Mouse (Mus musculus) limb, embryonic 12.5 days (tissue): Measurements from ENCODE around the gene 9130213A22Rik. TPM values are rescaled to one million over a fixed set of nuclear protein-coding genes. Genes with fewer than 3 reads are reported as not detected.
A peak's percentile ranks its signal among the peaks of the same experiment; 100 is the strongest.

Experiments
- ATAC-seq: fragments of 200-750 bp; cut with Nextera tagmentation; 2 replicates; pipeline ENCODE4 v1.8.0; 2017; ENCODE audit warnings: low read depth, moderate TSS enrichment; ENCODE audit not compliant: insufficient number of reproducible peaks, insufficient read depth, low FRiP score, low TSS enrichment
- H3K27ac ChIP-seq: fragments of 300-500 bp; sonication (generic); 2 replicates; pipeline ENCODE4 v1.5.1; 2016; ENCODE audit warnings: mild to moderate bottlenecking, moderate library complexity
- H3K27me3 ChIP-seq: fragments of 300-500 bp; sonication (generic); 2 replicates; pipeline ENCODE4 v1.6.1; 2016; ENCODE audit warnings: mild to moderate bottlenecking, moderate library complexity
- H3K36me3 ChIP-seq: fragments of 300-500 bp; sonication (generic); 2 replicates; pipeline ENCODE4 v1.6.1; 2016; ENCODE audit warnings: mild to moderate bottlenecking, moderate library complexity
- H3K4me1 ChIP-seq: fragments of 300-500 bp; sonication (generic); replicated peaks from 2 replicates; pipeline ENCODE4 v1.6.1; 2016
- H3K4me2 ChIP-seq: fragments of 300-500 bp; sonication (generic); 2 replicates; pipeline ENCODE4 v1.6.1; 2016; ENCODE audit warnings: mild to moderate bottlenecking, moderate library complexity
- H3K4me3 ChIP-seq: fragments of 300-500 bp; sonication (generic); replicated peaks from 2 replicates; pipeline ENCODE4 v1.5.1; 2016; ENCODE audit warnings: mild to moderate bottlenecking
- H3K9ac ChIP-seq: fragments of 300-500 bp; sonication (generic); replicated peaks from 2 replicates; pipeline ENCODE4 v1.6.1; 2016; ENCODE audit warnings: mild to moderate bottlenecking, moderate library complexity
- H3K9me3 ChIP-seq: fragments of 300-500 bp; sonication (generic); 2 replicates; pipeline ENCODE4 v1.6.1; 2016; ENCODE audit warnings: mild to moderate bottlenecking, moderate library complexity
- WGBS: fragments of 180-500 bp; shearing (Covaris S2); methylation state at CpG from one replicate; pipeline ENCODE4 v1.1.7; 2016; 5-methylcytosine and 5-hydroxymethylcytosine counted together
- polyA plus RNA-seq: library from polyadenylated mRNA; unstranded; fragments of >200 nt; fragmentation: Nextera tagmentation; extraction: Ambion mirVana; gene quantifications from 2 replicates; pipeline ENCODE4 v1.2.1, GENCODE M21; 2016

The 9130213A22Rik gene
- polyA plus RNA-seq, 1 experiment from 2014 or later, result 0.76 TPM

GRCm38 (mm10) chr11:69080855-69081222 is 41.5 kb downstream of the 9130213A22Rik start:
- H3K9ac ChIP-seq, result no peak overlapping the region
- no peak overlapping the region for H3K4me2 ChIP-seq
- no peaks in the 10 kb centered on the region for H3K27me3 ChIP-seq
- H3K4me3 ChIP-seq, result no peak overlapping the region
- H3K27ac ChIP-seq, result no peak overlapping the region
- no peaks in the 10 kb centered on the region for H3K9me3 ChIP-seq
- no peaks in the 10 kb centered on the region for H3K36me3 ChIP-seq
- WGBS, result 90% methylated on average over 8 of the region's 8 CpGs
- H3K4me1 ChIP-seq, result peaks cover 12% of the 10 kb centered on the region
- ATAC-seq, result no peak

GRCm38 (mm10) chr11:69080102-69080854 is 42.1 kb downstream of the 9130213A22Rik start:
- Histone ChIP-seq H3K9me3 (no peaks in the 10 kb centered on the region), H3K4me3 (no peak overlapping the region), H3K27me3 (no peaks in the 10 kb centered on the region), H3K36me3 (no peaks in the 10 kb centered on the region), H3K27ac (no peak overlapping the region), H3K4me1 (peaks cover 12% of the 10 kb centered on the region), H3K9ac (no peak overlapping the region), H3K4me2 (no peak overlapping the region)
- WGBS, result 75% methylated on average over 15 of the region's 15 CpGs
- ATAC-seq, result no peak

- ATAC-seq, result no peak
- Histone ChIP-seq H3K4me2 (no peak overlapping the region), H3K27me3 (no peaks in the 10 kb centered on the region), H3K4me3 (no peak overlapping the region), H3K9me3 (no peaks in the 10 kb centered on the region), H3K4me1 (peaks cover 20% of the 10 kb centered on the region), H3K27ac (0 out of 2 replicates have a peak overlapping the region, but pooled peaks have one; percentile 20), H3K9ac (no peak overlapping the region), H3K36me3 (no peaks in the 10 kb centered on the region)
- WGBS, result 58% methylated on average over 5 of the region's 5 CpGs
Observed at GRCm38 (mm10) chr11:69078805-69079438, 43.5 kb downstream of the 9130213A22Rik start.

- Histone ChIP-seq H3K36me3 (no peaks in the 10 kb centered on the region), H3K4me3 (no peak overlapping the region), H3K27me3 (no peaks in the 10 kb centered on the region), H3K9me3 (no peaks in the 10 kb centered on the region), H3K27ac (no peak overlapping the region), H3K4me1 (peaks cover 20% of the 10 kb centered on the region), H3K4me2 (no peak overlapping the region), H3K9ac (no peak overlapping the region)
- 57% methylated on average over 6 of the region's 6 CpGs for WGBS
- no peak for ATAC-seq
Observed at GRCm38 (mm10) chr11:69078041-69078440, 44.3 kb downstream of the 9130213A22Rik start.

GRCm38 (mm10) chr11:69077316-69077715 is 45.1 kb downstream of the 9130213A22Rik start:
- WGBS, result 89% methylated on average over 9 of the region's 9 CpGs
- no peak overlapping the region for H3K4me3 ChIP-seq
- H3K9ac ChIP-seq, result no peak overlapping the region
- H3K36me3 ChIP-seq, result no peaks in the 10 kb centered on the region
- no peak overlapping the region for H3K4me2 ChIP-seq
- no peak for ATAC-seq
- no peaks in the 10 kb centered on the region for H3K27me3 ChIP-seq
- peaks cover 28% of the 10 kb centered on the region for H3K4me1 ChIP-seq
- no peak overlapping the region for H3K27ac ChIP-seq
- H3K9me3 ChIP-seq, result no peaks in the 10 kb centered on the region

GRCm38 (mm10) chr11:69076572-69076971 is 45.8 kb downstream of the 9130213A22Rik start:
- Histone ChIP-seq H3K27ac (no peak overlapping the region), H3K4me2 (no peak overlapping the region), H3K27me3 (no peaks in the 10 kb centered on the region), H3K4me1 (peaks cover 31% of the 10 kb centered on the region), H3K9ac (no peak overlapping the region), H3K36me3 (no peaks in the 10 kb centered on the region), H3K4me3 (no peak overlapping the region), H3K9me3 (no peaks in the 10 kb centered on the region)
- WGBS, result 76% methylated on average over 5 of the region's 5 CpGs
- no peak for ATAC-seq

- Histone ChIP-seq H3K4me2 (no peak overlapping the region), H3K9ac (no peak overlapping the region), H3K4me1 (peaks cover 38% of the 10 kb centered on the region), H3K9me3 (no peaks in the 10 kb centered on the region), H3K36me3 (no peaks in the 10 kb centered on the region), H3K4me3 (no peak overlapping the region), H3K27me3 (no peaks in the 10 kb centered on the region), H3K27ac (no peak overlapping the region)
- 48% methylated on average over 9 of the region's 9 CpGs for WGBS
- no peak for ATAC-seq
Observed at GRCm38 (mm10) chr11:69075764-69076479, 46.5 kb downstream of the 9130213A22Rik start.

GRCm38 (mm10) chr11:69074776-69075069 is 47.7 kb downstream of the 9130213A22Rik start:
- Histone ChIP-seq H3K4me3 (no peak overlapping the region), H3K9me3 (no peaks in the 10 kb centered on the region), H3K27ac (peak overlapping the region; percentile 86; the same call in 1 of the 2 replicates), H3K9ac (no peak overlapping the region), H3K4me1 (peaks cover 40% of the 10 kb centered on the region), H3K36me3 (no peaks in the 10 kb centered on the region), H3K4me2 (no peak overlapping the region), H3K27me3 (no peaks in the 10 kb centered on the region)
- 43% methylated on average over 2 of the region's 2 CpGs for whole genome bisulfite sequencing
- no peak for ATAC-seq

GRCm38 (mm10) chr11:69073951-69074775 is 48.2 kb downstream of the 9130213A22Rik start:
- no peaks in the 10 kb centered on the region for H3K9me3 ChIP-seq
- H3K36me3 ChIP-seq, result no peaks in the 10 kb centered on the region
- H3K27ac ChIP-seq, result peak overlapping the region; percentile 86
- H3K9ac ChIP-seq, result no peak overlapping the region
- H3K4me2 ChIP-seq, result no peak overlapping the region
- H3K27me3 ChIP-seq, result no peaks in the 10 kb centered on the region
- 43% methylated on average over 6 of the region's 6 CpGs for WGBS
- no peak for ATAC-seq
- peaks cover 43% of the 10 kb centered on the region for H3K4me1 ChIP-seq
- H3K4me3 ChIP-seq, result no peak overlapping the region

- peaks cover 37% of the 10 kb centered on the region for H3K4me1 ChIP-seq
- H3K36me3 ChIP-seq, result no peaks in the 10 kb centered on the region
- 0 out of 2 replicates have a peak overlapping the region, but pooled peaks have one; percentile 37 for H3K9ac ChIP-seq
- peak; percentile 52; the same call in 1 of the 2 replicates for ATAC-seq
- H3K4me3 ChIP-seq, result peak overlapping the region; percentile 21
- under 1% methylated on average over 14 of the region's 14 CpGs for WGBS
- no peaks in the 10 kb centered on the region for H3K27me3 ChIP-seq
- peak overlapping the region; percentile 50 for H3K4me2 ChIP-seq
- peak overlapping the region; percentile 86 for H3K27ac ChIP-seq
- no peaks in the 10 kb centered on the region for H3K9me3 ChIP-seq
Observed at GRCm38 (mm10) chr11:69073065-69073888, 49.1 kb downstream of the 9130213A22Rik start.
